Mouse (Mus musculus) testis, adult 2 months (tissue): ENCODE measurements around the gene Lgals9.

ENCODE experiments used
- CTCF ChIP-seq: fragments of 200-500 bp; IDR thresholded peaks from 2 replicates; pipeline ENCODE4 v1.5.1; 2012; ENCODE audit warnings: low read depth, mild to moderate bottlenecking, inconsistent platforms, low read length, moderate library complexity; ENCODE audit not compliant: control insufficient read depth, insufficient read depth, insufficient replicate concordance
- POLR2A ChIP-seq: fragments of 200-500 bp; IDR thresholded peaks from 2 replicates; pipeline ENCODE4 v1.6.1; 2012; ENCODE audit warnings: low read depth, mild to moderate bottlenecking, inconsistent platforms, low read length, moderate library complexity; ENCODE audit not compliant: control insufficient read depth

GRCm38 (mm10) chr11:78982513-78983291, 2.0 kb downstream of the Lgals9 start:
- TF ChIP-seq POLR2A: no peak
- no peak for TF ChIP-seq CTCF
